Mouse (Mus musculus) small intestine, adult 10 weeks (tissue): ENCODE results near the gene Srd5a2. TPM values are rescaled to one million over a fixed set of nuclear protein-coding genes. Genes with fewer than 3 reads are reported as not detected.

Source experiments
- polyA plus RNA-seq: library from polyadenylated mRNA; stranded (reverse); fragments of 350-450 nt; fragmentation: Illumina TruSeq; extraction: RNeasy Lipid Tissue Mini Kit (QIAGEN cat#74804); gene quantifications from one replicate; pipeline ENCODE4 v1.2.3, GENCODE M21; 2014; ENCODE audit warnings: low replicate concordance

Srd5a2 gene
- 3.2 TPM for polyA plus RNA-seq

GRCm38 (mm10) chr17:74047210-74048082, at the start of gene Srd5a2:
Gene Srd5a2 (minus strand): TSS chr17:74047916.

Other genes starting within 250 kb of the Srd5a2 start
- 0.74 TPM for gene Ehd3, start 243.8 kb downstream of the Srd5a2 start, polyA plus RNA-seq
- gene Xdh, start 97.7 kb downstream of the Srd5a2 start, polyA plus RNA-seq = 529 TPM
- 79.0 TPM for gene Memo1, start 247.6 kb upstream of the Srd5a2 start, polyA plus RNA-seq